Mouse (Mus musculus): ENCODE measurements around the gene Aldh3a1.
"Not testable (repeated sequence)": the region's sequence is repeated elsewhere in the genome, so short reads cannot be mapped to it uniquely, and the experiment has no call there.

Aldh3a1 gene

DNA sequence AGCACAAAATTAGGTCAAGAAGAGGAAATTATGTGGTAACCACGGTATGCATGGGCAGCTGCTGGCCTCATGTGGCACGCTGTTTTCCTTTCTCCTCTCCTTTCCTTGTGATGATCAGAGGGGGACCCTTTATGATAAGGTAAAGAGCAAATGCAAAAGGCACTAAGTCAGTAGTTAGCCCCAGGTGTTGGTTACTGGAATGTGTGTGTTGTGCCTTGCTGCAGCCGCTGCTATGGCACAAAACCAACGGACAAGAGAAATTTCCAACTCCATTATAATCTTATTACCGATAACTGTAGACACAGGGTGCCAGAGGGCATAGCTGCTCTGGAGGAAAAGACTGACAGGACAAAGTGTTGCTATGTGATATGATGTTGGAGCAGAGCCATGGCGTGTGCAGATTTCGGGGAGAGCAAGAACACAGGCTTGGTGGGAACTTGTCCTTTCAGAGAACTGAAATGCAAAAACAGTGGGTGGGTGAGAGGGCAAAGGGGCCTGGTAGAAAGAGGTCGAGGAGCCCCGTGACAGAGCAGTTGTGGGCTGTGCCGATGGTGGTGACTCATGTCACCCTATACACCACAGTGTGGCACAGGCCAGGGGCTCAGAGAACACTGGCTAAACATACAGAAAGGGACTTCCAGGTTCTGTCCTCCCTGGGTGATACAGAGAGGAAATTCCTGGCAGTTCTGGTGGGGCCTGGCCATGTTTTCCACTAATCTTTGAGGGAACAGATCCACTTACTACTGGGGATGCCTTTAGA is at the start of gene Aldh3a1:
TSS of gene Aldh3a1 (plus strand) at position 51 of the 760 bp plus-strand sequence.
- DNase-seq = no peak

DNA sequence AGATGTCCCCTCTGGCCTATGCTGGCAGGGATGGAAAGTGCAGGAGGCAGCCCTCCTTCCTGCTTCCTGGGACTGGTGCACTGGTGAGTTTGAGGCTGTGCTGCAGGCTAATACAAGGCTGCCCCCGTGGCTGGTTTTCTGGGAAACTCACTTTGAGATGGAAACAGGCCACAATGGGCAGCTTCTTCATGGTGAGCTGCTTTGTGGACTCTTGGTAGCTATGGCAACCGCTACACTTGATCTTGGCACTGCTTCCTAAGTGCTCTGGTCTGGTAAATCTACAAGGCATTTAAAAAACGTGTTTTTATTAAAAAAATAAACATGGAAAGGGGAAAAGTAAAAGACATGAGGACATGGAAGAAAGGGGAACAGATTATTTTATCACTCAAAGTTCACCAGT is 49.2 kb upstream of the Aldh3a1 start:
- no peak for DNase-seq

DNA sequence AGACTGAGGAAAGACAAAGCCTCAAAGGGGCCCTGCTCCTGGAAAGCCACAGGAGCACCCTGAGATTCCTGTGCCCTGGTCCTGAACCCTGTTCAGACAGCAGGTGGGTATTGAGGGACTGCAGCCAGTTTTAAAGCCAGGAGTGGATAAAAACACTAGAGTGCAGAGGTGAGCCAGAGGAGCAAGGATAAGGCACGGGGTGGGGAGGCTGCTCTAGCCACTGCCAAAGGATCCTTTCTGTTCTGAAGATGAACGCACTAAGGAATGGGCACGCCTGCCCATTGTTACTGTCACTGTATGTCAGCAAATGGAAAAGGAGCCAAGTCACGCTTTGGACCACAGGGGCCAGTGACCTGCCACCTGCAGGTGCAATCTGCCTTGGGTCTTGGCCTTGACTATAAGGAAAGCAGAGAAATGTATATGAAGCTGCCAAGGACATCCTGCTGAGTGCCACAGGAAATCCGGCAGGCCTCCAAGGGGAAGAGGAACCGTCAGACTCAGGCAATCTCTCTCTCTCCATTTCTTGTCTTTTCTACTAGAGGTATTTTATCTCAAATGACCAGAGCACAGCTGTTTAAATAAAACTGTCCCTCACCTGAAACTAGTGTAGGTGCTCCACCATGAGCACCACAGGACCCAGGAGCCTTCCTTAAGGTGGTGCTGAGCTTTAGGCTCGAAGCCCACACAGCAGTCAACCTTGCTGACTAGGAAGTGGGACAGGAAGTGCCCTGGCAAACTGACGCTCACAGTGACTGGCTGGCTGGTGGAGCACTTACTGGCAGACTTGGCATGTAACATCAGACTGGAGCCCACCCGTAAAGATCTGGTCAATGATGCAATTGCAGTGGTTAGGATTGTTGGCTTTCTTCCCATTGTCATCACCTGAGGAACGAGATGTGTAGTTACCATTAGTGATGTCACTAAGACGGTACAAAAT is 47.3 kb upstream of the Aldh3a1 start:
- DNase-seq = no peak

DNA sequence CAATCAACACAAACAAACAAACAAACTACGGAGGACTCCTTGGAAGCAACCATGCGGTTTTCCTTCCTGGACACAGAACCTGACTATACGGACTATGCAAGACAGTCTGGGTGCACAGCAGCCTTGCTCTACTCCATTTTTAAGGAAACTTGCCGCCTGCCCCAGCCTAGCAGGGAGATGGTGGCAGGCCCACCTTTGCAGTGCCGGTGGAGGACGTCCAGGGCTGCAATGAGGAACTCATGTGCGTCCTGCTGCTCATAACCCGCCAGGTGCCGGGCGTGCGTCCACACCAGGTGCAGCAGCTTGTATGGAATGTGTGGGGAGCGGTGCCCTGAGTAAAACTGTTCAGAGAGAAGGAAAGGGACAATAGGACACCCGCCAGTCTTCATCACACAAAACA is 46.2 kb upstream of the Aldh3a1 start:
- DNase-seq = no peak

DNA sequence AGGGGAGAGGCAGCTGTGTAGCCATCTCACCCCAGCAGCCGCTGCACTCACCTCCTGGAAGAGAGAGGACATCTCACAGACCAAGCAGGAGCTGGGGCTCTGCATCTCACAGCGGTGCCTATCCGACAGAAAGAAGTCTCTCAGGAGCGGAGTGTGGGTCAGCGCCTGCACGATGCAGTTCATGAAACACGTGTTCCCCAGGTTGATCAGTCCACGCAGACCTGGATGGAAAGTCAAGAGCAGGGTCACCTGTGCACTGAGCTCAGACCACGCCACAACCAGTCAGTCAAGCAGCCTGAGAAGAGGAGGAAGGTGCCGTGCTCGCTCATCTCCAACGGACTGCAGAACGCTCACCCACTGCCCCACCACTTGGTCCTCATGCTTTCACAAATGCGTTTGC is 44.6 kb upstream of the Aldh3a1 start:
- no peak for DNase-seq

DNA sequence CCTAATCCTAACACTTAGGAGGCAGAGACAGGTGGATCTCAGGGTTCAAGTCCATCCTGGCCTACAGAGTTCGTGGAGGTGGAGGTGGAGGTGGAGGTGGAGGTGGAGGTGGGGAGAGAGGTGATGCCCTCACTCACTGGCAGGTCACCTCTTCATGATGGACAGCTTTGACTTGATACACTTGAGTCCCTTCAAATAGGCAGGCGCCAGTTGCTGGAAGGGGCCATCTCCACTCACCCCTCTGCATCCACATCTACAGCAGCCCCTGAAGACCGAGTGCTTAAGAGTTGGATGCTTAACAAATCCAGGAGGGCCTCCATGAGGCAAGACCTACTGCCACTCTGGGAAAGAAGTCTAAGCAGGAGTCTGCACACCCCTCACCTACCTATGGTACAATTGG is 44.0 kb upstream of the Aldh3a1 start:
- no peak for DNase-seq

DNA sequence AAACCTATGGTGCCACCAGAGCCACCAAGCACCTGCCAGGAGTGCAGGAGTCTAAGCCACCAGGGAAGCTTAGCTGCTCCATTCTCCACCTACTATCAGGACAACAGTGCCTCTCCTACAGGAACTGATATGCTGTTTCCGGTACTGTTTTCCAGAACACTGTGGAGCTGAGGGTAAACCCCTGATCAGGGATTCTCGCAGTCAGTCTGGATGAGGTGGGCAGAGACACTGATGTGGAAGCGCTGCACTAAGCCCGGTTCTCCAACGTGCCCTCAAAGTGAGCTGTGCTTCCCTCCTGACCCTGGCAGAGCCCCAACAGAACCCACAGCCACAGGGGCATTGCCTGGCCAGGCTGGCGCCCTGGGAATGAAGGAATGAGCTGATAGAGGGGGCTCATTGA is 43.0 kb upstream of the Aldh3a1 start:
- no peak for DNase-seq

DNA sequence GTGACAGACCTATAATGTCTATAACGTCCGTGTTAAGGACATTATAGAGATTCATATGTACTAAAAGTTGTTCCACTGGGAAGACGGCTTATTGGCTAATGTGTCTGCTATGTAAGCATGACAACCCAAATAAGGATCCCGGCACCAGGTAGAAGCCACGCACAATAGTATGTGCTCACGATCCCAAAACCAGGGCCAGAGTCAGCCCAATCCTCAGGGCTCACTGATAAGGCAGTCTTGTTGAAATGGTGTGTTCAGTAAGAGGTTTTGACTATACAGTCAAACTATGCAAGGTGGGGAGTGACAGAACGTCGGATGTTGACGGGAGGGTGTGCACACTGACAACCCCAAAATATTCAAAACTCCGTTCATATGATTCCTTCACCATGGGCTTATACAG is 42.5 kb upstream of the Aldh3a1 start:
- DNase-seq = no peak

DNA sequence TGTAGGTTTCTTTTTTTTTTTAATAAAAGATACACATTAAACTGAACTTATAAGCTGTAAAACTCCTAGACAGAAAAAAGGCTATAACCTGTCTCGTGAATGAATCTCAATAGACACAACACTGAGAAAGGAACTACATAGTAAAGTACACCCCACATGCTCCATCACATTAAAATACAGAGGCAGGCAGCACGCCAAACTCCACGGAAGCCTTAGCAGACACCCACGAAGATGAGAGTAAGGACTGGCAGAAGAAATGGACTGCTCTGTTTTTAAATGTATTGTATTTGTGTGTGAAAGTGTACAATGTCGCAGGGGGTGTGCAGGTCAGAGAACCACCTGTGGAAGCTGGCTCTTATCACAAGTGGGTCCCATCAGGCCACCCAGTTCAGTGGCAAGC is 37.2 kb upstream of the Aldh3a1 start:
- no peak for DNase-seq

DNA sequence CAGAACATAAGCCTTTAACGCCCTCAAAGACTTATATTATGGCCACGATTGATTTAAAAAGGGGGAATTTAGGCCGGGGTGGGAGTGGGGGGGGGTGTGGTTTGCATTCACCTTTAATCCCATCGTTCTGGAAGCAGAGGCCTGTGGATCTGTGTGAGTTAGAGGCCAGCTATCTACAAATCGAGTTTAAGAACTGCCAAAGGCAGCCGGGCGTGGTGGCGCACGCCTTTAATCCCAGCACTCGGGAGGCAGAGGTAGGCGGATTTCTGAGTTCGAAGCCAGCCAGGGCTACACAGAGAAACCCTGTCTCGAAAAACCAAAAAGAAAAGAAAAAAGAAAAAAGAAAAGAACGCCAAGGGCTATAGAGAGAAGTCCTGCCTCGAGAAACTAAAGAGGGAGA is 33.9 kb upstream of the Aldh3a1 start:
- DNase-seq = not testable (repeated sequence)

DNA sequence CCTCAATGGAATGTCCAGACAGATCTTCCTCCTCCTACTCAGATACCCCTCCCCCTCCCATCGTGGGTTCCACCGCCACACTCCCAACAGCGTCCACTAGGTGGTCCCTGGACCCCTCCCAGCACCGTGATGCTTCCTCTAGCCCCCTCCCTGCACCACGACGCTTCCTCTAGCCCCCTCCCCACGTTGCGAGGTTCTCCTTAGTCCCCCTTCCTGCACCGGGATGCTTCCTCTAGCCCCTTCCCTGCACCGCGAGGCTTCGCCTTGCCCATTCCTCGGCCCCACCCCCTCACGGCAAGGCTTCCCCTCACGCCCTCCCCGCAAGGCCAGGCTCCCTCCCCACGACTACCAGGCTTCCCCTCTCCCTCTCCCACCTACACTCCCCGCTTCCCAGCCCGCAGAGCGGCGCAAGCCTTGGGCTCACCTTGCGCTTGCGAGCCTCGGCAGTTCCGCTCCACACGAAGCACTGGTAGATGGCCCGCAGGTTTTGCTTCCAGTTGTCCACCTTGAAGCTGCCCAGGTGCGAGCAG is 33.0 kb upstream of the Aldh3a1 start:
- peak; percentile 68 to 71 for DNase-seq

DNA sequence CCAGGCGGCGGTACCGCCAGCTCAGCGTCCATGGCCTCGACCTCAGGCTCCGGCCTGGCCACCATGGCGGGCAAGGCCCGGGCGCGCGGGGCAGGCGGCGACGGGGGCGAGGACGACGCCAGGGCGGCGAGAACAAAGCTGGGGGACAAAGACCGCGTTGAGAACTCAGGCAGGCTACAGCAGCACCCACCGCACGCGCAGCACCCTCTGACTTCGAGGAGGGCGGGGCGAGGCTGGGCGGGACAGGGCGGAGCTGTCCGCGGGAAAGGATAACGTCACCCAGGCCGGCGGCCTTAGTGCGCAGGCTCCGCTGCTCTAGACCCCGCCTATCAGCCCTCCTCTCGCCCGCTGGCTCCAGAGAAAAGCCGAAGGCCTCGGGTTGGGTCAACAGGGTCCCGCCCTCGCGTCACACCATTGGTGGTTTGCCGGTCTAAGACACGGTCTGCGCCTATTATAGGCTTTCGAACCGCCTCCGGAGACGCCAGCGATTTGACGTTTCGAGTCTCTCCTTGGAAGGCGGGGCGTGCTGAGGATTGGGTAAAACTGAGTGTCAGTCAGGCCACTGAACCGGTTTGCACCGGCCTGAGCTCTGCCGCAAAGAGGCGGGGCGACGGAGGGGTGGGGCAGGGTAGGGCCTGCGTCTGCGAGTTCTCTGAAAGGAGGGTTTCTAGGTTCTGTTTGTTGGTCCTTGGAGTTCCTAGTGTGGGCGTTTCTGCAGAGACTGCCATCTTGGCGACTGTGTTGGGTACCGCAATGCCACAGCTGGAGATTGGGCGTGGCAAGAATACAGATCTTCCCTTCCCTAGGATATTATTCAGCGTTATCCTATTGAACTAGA is 32.3 kb upstream of the Aldh3a1 start, which contains the start of gene Usp22:
TSS of gene Usp22 (minus strand) at position 235 of the 838 bp plus-strand sequence.
- peak; percentile 100 for DNase-seq

DNA sequence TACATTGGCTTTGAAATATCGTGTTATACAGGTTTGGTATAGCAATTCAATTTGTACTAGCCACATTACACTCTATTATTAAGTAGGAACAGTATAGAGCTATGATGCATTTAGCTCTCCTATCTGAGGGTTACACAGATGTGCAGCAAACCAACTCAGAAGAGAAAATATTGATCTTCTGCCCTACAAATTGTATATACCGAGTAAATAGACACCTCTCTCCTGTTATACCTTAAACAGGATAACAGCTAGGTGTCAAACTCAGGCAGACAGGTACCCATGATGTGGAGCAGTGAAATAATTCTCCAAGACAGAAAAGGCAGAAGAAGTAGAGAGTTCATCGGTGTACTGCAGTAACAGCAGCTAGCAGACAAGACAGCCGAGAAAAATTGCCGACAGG is 31.6 kb upstream of the Aldh3a1 start:
- no peak for DNase-seq

DNA sequence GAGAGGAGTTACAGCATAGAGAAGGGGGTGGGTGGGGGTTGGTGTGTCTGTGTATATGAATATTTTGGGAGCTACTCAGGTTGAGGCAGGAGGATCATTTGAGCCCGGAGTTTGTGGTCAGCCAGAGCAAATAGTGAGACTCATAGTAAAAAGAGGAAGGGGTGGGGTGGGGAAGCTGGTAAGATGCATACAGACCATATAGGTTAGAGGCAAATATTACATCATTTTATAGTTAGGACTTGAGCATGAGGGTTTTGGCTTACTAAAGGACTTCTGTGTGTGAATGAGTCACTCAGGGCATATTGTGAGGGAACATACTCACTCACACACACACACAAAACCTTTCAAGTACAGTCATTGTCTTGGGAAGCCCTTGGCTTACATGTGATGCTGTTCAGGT is 31.0 kb upstream of the Aldh3a1 start:
- no peak for DNase-seq

DNA sequence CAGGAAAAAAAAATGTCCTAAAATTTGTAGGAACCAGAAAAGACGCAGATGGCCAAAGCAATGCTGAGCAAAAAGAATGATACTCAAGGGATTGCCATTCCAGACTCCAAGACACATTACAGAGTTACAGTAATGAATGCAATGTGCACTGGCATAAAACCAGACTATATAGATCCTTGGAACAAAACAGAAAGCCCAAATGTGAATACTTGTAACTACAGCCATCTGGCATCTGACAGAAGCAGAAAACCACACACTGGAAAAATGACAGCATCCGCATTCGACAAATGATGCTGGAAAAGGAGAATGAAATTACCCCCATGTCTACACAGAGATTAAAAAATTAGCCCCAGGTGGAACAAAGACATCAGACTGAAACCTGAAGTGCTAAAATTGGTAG is 27.0 kb upstream of the Aldh3a1 start:
- DNase-seq = no peak

DNA sequence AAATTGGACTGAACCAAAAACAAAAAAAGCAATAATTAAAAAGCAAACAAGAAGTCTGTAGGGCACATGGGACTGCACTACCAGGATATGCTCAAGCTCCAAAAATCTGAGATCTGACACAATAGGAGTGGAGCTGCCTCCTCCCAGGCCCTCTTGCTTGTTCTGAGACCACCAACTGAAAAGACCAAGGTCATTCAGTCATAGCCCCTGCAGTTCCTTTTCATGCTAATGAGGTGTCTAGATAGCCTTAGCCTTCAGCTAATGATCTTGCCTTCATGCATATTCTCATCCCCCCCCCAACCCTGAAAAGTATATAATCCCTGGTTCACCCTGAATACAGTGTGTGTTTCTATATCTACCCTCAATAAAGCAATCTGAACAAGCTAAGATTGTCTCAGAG is 25.7 kb upstream of the Aldh3a1 start:
- DNase-seq = no peak

DNA sequence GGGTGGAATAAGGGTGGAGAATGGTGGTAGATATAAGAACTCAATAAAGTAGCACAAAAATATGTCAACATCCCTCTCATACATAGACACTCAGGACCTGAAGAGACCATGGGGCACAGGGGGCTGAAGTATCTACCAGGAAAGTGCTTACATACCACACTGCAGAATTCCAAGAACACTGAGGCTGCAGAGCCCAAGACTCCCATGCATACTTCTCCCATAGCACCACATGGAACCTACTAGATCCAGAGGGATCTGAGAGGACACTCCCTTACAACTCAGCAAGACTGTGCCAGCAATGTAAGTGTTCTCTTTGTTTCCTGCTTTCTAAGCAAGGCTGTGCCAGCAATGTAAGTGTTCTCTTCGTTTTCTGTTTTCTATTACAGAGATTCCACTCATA is 23.5 kb upstream of the Aldh3a1 start:
- no peak for DNase-seq

DNA sequence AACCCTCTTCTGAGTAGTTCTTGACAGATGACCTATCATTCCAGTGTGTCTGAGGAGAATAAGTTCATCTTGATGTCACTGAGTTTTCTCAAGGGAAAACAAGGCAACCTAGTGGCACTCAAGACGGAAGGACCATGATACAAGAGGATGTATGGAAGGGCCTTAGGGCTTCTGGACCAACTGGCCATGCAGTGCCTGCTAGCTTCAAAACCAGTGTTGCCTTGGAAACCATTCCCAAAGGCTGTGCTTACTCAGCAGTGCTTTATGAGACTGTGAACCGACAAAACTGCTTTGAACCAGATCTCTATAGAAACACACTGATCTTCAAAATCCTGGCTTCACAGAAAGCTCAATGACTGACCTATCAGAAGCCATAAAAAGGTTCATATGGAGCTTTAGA is 16.6 kb upstream of the Aldh3a1 start:
- no peak for DNase-seq

DNA sequence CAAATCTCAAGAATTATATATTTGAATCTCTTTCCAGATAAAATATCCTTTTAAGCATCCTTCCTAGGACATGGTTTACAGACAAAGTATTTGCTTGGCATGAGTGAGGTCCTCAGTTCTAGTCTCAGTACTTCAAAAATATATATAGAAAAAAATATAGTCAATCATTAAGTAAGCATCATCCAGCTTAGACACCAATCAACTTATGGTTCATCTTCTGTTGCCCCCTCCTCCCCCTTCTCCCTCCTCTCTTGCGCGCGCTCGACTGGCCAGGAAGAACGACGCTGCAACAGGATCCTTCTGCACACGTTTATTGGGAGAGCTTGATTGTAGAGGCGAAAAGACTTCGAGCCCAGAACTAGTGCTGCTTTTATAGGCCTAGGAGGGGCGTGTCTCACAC is 15.2 kb upstream of the Aldh3a1 start:
- not testable (repeated sequence) for DNase-seq

DNA sequence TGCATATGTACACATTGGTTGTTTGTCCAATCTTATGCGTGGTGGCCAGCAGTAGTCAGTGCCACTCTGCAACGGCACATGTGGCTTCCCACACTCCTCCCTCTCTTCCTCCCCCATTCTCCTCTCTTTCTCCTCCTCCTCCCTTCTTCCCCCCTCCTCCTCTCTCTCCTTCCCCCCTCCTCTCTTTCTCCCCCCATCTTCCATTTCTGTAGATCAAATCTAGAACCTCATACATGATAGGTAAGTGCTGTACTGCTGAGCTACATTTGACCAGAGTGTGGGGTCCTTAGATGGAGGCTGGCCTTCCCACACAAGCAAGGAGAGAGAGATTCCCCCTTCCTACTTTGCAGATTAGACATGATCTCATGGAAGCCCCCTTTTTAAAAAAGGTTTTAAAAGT is 14.6 kb upstream of the Aldh3a1 start:
- no peak for DNase-seq

DNA sequence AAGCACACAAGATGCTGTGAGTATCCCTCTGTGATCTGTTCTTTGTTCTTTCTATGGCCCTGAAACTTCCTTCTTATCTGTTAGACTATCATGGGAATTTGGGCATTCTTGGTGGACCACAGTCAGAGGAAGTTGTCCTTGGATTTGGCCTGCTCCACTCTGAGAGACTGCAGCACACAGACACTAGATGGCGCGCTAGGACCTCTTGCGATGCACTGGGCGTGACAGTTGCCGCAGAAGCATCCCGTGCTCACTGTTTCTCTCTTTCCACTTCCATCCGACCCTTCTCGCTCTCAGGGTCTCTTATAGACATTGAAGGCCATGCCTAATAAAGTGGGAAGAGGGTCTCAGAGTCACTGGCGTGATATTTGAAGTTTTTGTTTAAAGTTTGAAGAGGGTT is 13.9 kb upstream of the Aldh3a1 start:
- DNase-seq = peak; percentile 76 to 81

DNA sequence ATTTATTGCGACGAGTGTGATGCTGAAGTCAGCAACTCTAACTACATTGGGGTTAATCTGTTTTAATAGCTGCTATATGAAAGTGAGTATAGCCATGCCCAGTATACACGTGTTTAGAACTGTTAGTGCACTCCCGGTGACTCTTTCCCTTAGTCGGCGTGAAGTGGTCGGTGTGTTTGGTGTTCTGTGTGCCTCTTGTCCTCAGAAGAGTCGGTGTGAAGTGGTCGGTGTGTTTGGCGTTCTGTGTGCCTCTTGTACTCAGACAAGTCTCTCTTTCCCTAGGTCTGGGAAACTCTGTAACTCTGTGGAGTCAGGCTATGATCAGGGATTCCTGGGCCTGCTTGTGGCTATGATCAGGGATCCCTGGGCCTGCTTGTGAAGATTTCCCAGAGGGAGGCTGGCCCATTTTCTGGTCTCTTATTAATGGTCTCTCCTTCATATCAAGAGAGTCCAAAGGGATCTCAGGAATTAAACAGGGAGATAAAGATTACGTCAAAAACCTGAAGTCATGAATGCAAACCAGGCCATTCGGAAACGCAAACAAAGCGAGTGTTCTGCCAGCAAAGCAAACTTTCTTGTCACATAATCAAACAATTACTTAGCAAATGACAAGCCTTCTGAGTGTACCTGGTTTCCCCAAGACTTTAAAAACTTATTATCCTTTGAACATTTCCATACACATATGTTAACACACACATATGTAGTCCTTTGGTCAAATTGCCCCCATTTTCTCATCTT is 10.6 kb upstream of the Aldh3a1 start:
- DNase-seq = peak; percentile 49 to 66

Data from lung, adult 18-20 months (tissue).